Mouse (Mus musculus) stomach, embryonic 15.5 days (tissue): ENCODE results near the gene Cela2a. TPM values are rescaled to one million over a fixed set of nuclear protein-coding genes. Genes with fewer than 3 reads are reported as not detected.

Experiments
- ATAC-seq: fragments of 200-750 bp; cut with Nextera tagmentation; 2 replicates; pipeline ENCODE4 v1.8.0; 2017; ENCODE audit warnings: low read depth, moderate number of reproducible peaks, moderate TSS enrichment; ENCODE audit not compliant: insufficient read depth, low FRiP score
- H3K27ac ChIP-seq: fragments of 300-500 bp; sonication (generic); 2 replicates; pipeline ENCODE4 v1.5.1; 2015; ENCODE audit warnings: mild to moderate bottlenecking, inconsistent platforms
- H3K27me3 ChIP-seq: fragments of 300-500 bp; sonication (generic); replicated peaks from 2 replicates; pipeline ENCODE4 v1.6.1; 2015; ENCODE audit warnings: inconsistent platforms
- H3K36me3 ChIP-seq: fragments of 300-500 bp; sonication (generic); 2 replicates; pipeline ENCODE4 v1.6.1; 2015; ENCODE audit warnings: inconsistent platforms
- H3K4me1 ChIP-seq: fragments of 300-500 bp; sonication (generic); 2 replicates; pipeline ENCODE4 v1.6.1; 2015; ENCODE audit warnings: inconsistent platforms
- H3K4me2 ChIP-seq: fragments of 300-500 bp; sonication (generic); 2 replicates; pipeline ENCODE4 v1.6.1; 2015; ENCODE audit warnings: mild to moderate bottlenecking, inconsistent platforms
- H3K4me3 ChIP-seq: fragments of 300-500 bp; sonication (generic); replicated peaks from 2 replicates; pipeline ENCODE4 v1.5.1; 2015; ENCODE audit warnings: inconsistent platforms
- H3K9ac ChIP-seq: fragments of 300-500 bp; sonication (generic); 2 replicates; pipeline ENCODE4 v1.6.1; 2015; ENCODE audit warnings: inconsistent platforms
- H3K9me3 ChIP-seq: fragments of 300-500 bp; sonication (generic); 2 replicates; pipeline ENCODE4 v1.6.1; 2016; ENCODE audit warnings: inconsistent platforms
- WGBS: fragments of 180-500 bp; shearing (Covaris S2); methylation state at CpG from one replicate; pipeline ENCODE4 v1.1.7; 2015; 5-methylcytosine and 5-hydroxymethylcytosine counted together
- polyA plus RNA-seq: library from polyadenylated mRNA; unstranded; fragments of >200 nt; fragmentation: Nextera tagmentation; extraction: Ambion mirVana; gene quantifications from 2 replicates; pipeline ENCODE4 v1.2.1, GENCODE M21; 2015

Cela2a gene
- polyA plus RNA-seq, 1 experiment from 2014 or later = 519 TPM

GRCm38 (mm10) chr4:141793282-141794151, 32.4 kb downstream of the Cela2a start, which contains the start of gene Casp9:
Casp9 (plus strand) TSS chr4:141793612.
- Histone ChIP-seq H3K27ac (peak within 1 kb of the TSS; percentile 98), H3K4me2 (peak within 1 kb of the TSS; percentile 57), H3K9ac (peak within 1 kb of the TSS; percentile 65), H3K36me3 (peaks cover 12% of the 10 kb centered on the region; the same call in 1 of the 2 replicates), H3K4me3 (peak within 1 kb of the TSS; percentile 75), H3K4me1 (peaks cover 21% of the 10 kb centered on the region), H3K27me3 (no peaks in the 10 kb centered on the region), H3K9me3 (no peaks in the 10 kb centered on the region)
- peak; percentile 85 for ATAC-seq
- WGBS = under 1% methylated on average over 76 of the region's 80 CpGs

- peaks cover 9% of the 10 kb centered on the region; the same call in 1 of the 2 replicates for H3K36me3 ChIP-seq
- peak overlapping the region; percentile 57 for H3K4me2 ChIP-seq
- 14% methylated on average over 10 of the region's 10 CpGs for WGBS
These were observed 33.2 kb downstream of the Cela2a start for GRCm38 (mm10) chr4:141792554-141793281.

GRCm38 (mm10) chr4:141791951-141792350, 34.0 kb downstream of the Cela2a start:
- Histone ChIP-seq H3K9ac (no peak overlapping the region), H3K27ac (no peak overlapping the region), H3K4me2 (no peak overlapping the region), H3K27me3 (no peaks in the 10 kb centered on the region), H3K9me3 (no peaks in the 10 kb centered on the region), H3K36me3 (0 out of 2 replicates have a peak, but pooled peaks cover 1% of the 10 kb centered on the region), H3K4me3 (no peak overlapping the region), H3K4me1 (peaks cover 21% of the 10 kb centered on the region)
- no peak for ATAC-seq
- 81% methylated on average over 8 of the region's 8 CpGs for WGBS

More at GRCm38 (mm10) chr4:141792554-141793281, 33.2 kb downstream of the Cela2a start:
- no peaks in the 10 kb centered on the region for H3K27me3 ChIP-seq
- peak overlapping the region; percentile 75 for H3K4me3 ChIP-seq
- peak overlapping the region; percentile 98 for H3K27ac ChIP-seq
- no peak for ATAC-seq
- H3K4me1 ChIP-seq = peaks cover 21% of the 10 kb centered on the region
- H3K9me3 ChIP-seq = no peaks in the 10 kb centered on the region
- no peak overlapping the region; the same call in 1 of the 2 replicates for H3K9ac ChIP-seq

GRCm38 (mm10) chr4:141791486-141791885, 34.5 kb downstream of the Cela2a start:
- H3K4me1 ChIP-seq = peaks cover 21% of the 10 kb centered on the region
- H3K36me3 ChIP-seq = no peaks in the 10 kb centered on the region
- ATAC-seq = no peak
- no peak overlapping the region for H3K9ac ChIP-seq
- no peak overlapping the region for H3K4me2 ChIP-seq
- H3K27ac ChIP-seq = no peak overlapping the region
- H3K4me3 ChIP-seq = no peak overlapping the region
- WGBS = 87% methylated on average over 7 of the region's 7 CpGs
- no peaks in the 10 kb centered on the region for H3K9me3 ChIP-seq
- H3K27me3 ChIP-seq = no peaks in the 10 kb centered on the region

- H3K36me3 ChIP-seq = 0 out of 2 replicates have a peak, but pooled peaks cover 4% of the 10 kb centered on the region
- H3K27me3 ChIP-seq = no peaks in the 10 kb centered on the region
- H3K9ac ChIP-seq = peak within 1 kb of the TSS; percentile 96
- ATAC-seq = peak; percentile 88
- peak within 1 kb of the TSS; percentile 78 for H3K27ac ChIP-seq
- under 1% methylated on average over 42 of the region's 42 CpGs for WGBS
- H3K9me3 ChIP-seq = no peaks in the 10 kb centered on the region
- H3K4me2 ChIP-seq = peak within 1 kb of the TSS; percentile 81
- peaks cover 19% of the 10 kb centered on the region for H3K4me1 ChIP-seq
- H3K4me3 ChIP-seq = peak within 1 kb of the TSS; percentile 100
These were observed 35.4 kb downstream of the Cela2a start, which contains the start of gene Dnajc16 for GRCm38 (mm10) chr4:141790524-141790990. Dnajc16 (minus strand) TSS chr4:141790931.

- Histone ChIP-seq H3K9me3 (no peaks in the 10 kb centered on the region), H3K4me2 (peak overlapping the region; percentile 81), H3K27ac (peak overlapping the region; percentile 78; the same call in 1 of the 2 replicates), H3K4me3 (peak overlapping the region; percentile 100), H3K27me3 (no peaks in the 10 kb centered on the region), H3K9ac (peak overlapping the region; percentile 96), H3K36me3 (peaks cover 11% of the 10 kb centered on the region; the same call in 1 of the 2 replicates), H3K4me1 (peaks cover 12% of the 10 kb centered on the region)
- 29% methylated on average over 3 of the region's 3 CpGs for WGBS
- no peak for ATAC-seq
These were observed 36.3 kb downstream of the Cela2a start for GRCm38 (mm10) chr4:141789564-141790218.

- Histone ChIP-seq H3K4me2 (no peak overlapping the region), H3K9me3 (no peaks in the 10 kb centered on the region), H3K4me3 (no peak overlapping the region), H3K27me3 (no peaks in the 10 kb centered on the region), H3K4me1 (peaks cover 6% of the 10 kb centered on the region; the same call in 1 of the 2 replicates), H3K36me3 (peaks cover 20% of the 10 kb centered on the region; the same call in 1 of the 2 replicates), H3K27ac (no peak overlapping the region), H3K9ac (no peak overlapping the region)
- ATAC-seq = no peak
- 89% methylated on average over 7 of the region's 7 CpGs for WGBS
These were observed 38.5 kb downstream of the Cela2a start for GRCm38 (mm10) chr4:141787462-141787861.

GRCm38 (mm10) chr4:141787046-141787445, 38.9 kb downstream of the Cela2a start:
- H3K27ac ChIP-seq = no peak overlapping the region
- H3K4me1 ChIP-seq = peaks cover 6% of the 10 kb centered on the region; the same call in 1 of the 2 replicates
- no peaks in the 10 kb centered on the region for H3K27me3 ChIP-seq
- H3K9ac ChIP-seq = no peak overlapping the region
- peaks cover 24% of the 10 kb centered on the region; the same call in 1 of the 2 replicates for H3K36me3 ChIP-seq
- H3K4me2 ChIP-seq = no peak overlapping the region
- 71% methylated on average over 6 of the region's 6 CpGs for WGBS
- no peak for ATAC-seq
- no peak overlapping the region for H3K4me3 ChIP-seq
- H3K9me3 ChIP-seq = no peaks in the 10 kb centered on the region

- Histone ChIP-seq H3K27me3 (no peaks in the 10 kb centered on the region), H3K36me3 (peaks cover 31% of the 10 kb centered on the region), H3K4me3 (no peak overlapping the region), H3K4me1 (peaks cover 6% of the 10 kb centered on the region; the same call in 1 of the 2 replicates), H3K9me3 (no peaks in the 10 kb centered on the region), H3K27ac (no peak overlapping the region), H3K4me2 (no peak overlapping the region), H3K9ac (no peak overlapping the region)
- ATAC-seq = no peak
- 87% methylated on average over 13 of the region's 13 CpGs for WGBS
These were observed 39.8 kb downstream of the Cela2a start for GRCm38 (mm10) chr4:141786141-141786540.

GRCm38 (mm10) chr4:141784835-141785234, 41.1 kb downstream of the Cela2a start:
- Histone ChIP-seq H3K9ac (no peak overlapping the region), H3K4me3 (no peak overlapping the region), H3K27me3 (no peaks in the 10 kb centered on the region), H3K36me3 (peaks cover 34% of the 10 kb centered on the region), H3K27ac (no peak overlapping the region), H3K9me3 (no peaks in the 10 kb centered on the region), H3K4me2 (no peak overlapping the region), H3K4me1 (0 out of 2 replicates have a peak, but pooled peaks cover 4% of the 10 kb centered on the region)
- ATAC-seq = no peak
- 83% methylated on average over 5 of the region's 5 CpGs for WGBS
